Mouse (Mus musculus) frontal cortex, postnatal 14 days (tissue): Measurements from ENCODE around the gene Rbfox3.
A peak's percentile ranks its signal among the peaks of the same experiment; 100 is the strongest.

Experiments
- DNase-seq, 2 experiments: peaks; one replicate each; pipeline ENCODE4 v3.0.0; 2022; ENCODE audit warnings: low spot score in 2 of 2

Rbfox3 gene

DNA sequence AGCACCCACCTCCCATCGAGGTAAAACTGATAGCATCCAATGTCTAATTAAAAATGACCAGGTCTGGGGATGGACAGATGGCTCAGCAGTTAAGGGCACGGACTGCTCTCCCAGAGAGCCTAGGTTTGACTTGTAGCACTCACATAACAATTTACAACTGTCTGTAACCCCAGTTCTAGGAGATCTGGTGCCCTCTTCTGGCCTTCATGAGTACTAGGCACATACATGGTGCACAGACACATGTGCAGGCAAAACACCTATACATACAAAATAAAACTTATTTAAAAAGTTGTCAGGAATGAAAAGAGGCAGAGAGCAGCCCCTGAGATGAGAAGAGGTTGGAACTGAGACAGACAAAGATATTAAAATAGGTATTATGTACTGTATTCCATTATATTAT is 305.8 kb downstream of the Rbfox3 start:
- no peak for DNase-seq

DNA sequence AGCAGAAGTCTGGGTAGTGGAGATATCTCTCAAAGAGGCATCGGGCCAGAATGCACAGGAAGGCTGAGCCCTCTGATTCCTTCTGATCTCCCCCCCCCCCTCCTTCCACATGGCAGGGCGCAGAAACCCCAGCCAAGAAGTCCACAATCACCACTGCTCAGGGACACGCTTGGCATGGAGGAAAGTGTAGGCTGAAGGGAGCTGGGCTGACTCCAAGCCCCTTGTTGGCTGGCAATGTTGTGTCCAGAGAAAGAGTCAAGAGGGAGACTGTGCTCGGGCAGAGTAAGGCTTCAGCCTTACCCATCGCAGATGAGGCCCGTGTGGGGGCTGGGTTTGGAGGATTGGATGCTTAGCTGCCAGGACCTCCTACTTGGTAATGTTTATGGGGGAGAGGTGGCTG is 307.2 kb downstream of the Rbfox3 start:
- no peak for DNase-seq

DNA sequence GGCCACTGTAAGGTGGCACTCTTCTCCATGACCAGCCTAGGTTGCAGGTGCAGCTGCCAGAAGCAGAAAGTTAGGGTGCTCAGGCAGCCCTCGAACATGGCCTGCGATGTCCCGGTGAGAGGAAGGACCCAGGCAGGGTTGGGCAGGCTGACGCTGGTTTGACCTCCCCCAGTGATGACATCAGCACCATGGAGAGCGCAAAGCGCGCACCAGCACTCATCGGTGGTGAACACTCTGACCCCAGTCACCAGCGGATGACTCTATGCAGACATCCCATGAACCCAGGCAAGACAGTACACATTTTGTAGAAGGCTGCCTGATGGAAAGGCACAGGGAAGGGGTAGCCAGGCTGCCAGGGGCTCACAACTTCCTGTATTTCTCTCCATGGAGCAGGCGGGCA is 308.3 kb downstream of the Rbfox3 start:
- DNase-seq, result no peak

DNA sequence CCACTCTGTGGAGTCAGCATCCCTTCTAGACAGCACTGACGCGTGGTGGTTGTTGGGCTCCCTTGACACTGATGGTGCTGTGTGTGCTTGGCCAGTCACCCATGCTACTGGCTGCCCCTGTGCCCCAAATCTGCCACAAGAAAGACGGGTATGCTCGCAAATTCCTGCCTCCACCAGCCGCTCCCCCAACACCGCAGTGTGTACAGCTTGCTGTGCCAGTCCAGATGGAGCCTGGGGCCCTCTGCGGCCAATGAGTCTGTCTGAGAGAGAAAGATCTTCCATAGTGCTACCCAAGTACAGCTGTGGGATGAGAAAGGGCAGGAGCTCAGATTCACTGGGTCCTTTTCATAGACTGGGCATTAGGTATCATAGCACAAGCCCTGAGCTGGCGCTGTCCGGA is 309.9 kb downstream of the Rbfox3 start:
- DNase-seq, result no peak

DNA sequence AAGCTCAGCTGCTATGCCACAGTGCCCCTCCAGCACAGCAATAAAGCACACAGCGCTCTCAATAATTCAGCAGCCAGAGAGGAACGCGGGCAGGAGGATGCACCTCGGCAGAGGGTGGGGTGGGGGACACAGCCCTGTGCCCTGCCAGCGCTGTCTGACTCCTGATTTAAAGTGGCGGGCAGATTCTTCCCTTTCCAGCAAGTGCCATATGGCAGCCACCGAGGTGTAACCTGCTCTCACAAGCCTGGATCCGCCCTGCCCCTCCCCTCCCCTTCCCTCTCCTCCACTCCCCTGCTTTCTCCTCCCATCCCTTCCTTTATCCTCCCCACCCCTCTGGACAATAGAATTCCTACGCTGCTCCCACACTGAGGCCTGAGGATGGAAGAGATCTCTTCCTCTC is 311.2 kb downstream of the Rbfox3 start:
- DNase-seq, result no peak

DNA sequence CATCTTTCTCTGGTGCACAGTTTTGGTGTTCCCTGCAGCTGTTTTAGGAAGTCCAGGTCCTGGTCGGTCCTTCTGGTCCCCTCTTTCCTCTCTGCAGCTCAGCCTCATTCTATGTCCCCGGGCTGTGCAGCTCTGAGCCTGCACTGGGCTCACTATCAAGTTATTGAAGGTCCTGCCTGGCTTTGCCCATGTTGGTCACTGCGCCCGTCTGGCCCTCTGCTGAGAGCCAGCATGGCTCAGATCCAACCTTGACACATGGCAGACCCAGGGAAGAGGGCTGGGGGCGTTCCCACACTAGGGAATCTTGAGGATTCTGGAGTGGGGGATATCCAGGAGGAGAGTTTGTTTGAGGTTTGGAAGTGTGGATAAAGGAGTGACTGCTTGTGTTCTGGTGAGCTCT is 312.7 kb downstream of the Rbfox3 start:
- no peak for DNase-seq

DNA sequence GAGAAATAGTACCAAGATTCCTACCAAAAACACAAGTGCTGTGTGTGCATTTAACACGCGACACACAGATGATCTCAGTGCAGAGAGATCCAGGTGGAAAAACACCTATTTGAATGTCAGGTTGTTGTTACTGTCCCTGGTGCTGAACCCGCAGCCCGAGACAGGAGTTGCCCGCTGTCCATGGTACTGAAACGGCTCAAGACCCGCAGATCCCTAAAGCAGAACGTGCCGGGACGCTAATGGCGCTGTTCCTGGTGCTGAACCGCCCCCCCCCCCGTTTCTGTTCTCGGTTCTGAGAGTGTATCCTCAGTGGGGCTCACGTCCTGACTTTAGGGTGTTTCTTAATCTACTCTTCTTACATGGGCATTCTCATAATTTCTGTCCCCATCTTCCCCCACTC is 326.6 kb downstream of the Rbfox3 start:
- no peak for DNase-seq

DNA sequence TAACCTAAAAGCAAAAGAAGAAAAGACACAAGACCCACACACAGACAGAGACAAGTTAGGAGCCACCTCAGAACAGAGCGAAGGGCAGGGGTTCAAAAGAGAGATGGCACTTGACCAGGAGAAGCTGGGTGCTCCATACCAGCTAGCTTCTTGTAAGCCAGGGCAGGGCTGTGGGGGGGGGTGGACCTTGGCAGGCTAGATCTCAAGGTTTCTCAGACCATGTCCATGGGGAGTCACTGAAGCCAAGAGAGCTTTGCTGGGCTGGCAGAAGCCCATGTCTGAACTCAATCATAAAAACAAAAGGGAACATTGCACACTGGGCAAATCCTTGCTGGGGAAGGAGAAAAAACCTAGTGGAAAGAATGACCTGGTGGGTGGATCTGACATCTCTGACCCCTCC is 327.4 kb downstream of the Rbfox3 start:
- DNase-seq, result no peak

DNA sequence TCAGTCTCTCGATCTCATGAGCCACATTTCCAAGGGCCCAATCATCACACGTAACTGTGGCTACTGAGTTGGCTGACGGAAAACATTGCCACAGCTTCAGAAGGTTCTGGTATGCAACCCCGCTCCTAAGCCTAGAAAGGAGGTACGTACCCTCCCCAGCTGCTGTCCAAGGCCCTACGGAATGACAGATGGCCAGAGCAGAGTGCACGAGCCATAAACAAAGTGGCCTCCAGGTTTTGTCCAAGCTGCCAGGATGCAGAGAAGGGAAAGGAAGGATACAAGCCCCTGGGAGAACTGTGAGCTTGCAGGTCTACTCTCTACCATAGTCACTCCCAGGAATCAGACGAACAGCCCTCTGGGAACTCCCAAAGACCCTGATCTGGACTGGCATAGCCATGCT is 327.8 kb downstream of the Rbfox3 start:
- no peak for DNase-seq

DNA sequence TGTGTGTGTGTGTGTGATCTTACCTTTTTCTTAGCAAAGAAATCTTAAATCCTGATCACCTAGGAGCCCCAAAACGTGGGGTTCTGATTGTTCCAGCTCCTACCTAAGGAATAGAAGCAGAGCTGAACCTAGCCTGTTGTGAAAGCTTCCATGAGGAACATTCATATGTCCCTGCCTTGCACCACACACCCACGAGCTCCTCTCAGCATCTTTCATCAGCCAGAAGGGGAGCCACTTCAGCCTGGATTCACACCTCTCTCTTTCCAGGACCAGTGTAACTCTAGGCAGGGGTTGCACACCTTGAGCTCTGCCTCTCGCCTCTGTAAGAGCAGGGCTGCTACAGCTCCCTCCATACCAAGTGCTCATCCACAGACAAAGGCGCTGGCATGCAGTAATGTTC is 330.4 kb downstream of the Rbfox3 start:
- no peak for DNase-seq

DNA sequence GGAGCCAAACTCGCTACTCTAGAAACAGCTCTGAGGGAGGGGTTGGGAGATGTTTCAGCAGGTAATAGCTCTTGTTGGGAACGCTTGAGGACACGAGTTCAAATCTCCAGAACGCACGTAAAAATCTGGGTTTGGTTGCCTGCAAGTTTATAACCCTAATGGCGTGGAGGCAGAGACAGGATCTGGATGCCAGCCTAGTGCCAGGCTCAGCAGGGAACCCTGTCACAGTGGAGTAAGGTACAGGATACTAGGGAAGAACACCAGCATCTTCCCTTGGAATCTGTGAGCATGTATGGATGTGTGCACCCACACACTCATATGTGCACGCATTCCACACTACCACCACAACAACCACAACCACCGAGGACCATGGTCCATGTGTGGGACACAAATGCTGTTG is 331.8 kb downstream of the Rbfox3 start:
- no peak for DNase-seq

DNA sequence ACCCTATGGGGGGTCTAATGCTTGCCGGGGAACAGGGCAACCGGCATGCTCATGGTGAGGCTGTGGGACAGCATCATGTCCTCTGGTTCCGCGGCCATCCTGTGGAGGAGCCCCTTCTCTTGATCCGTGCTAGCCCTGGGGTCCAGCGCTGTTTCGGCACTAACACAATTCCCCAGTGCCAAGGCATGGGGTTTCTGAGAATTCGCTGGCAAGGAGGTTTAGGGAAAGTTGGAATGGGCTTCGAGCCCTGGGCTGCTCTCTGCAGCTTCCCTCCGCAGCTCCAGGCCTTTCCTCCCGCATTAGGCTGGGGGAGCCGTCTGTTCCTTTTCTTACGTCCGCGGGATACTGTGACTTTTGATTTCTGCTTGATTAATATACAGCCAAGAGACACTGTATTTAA is 334.1 kb downstream of the Rbfox3 start:
- no peak for DNase-seq

DNA sequence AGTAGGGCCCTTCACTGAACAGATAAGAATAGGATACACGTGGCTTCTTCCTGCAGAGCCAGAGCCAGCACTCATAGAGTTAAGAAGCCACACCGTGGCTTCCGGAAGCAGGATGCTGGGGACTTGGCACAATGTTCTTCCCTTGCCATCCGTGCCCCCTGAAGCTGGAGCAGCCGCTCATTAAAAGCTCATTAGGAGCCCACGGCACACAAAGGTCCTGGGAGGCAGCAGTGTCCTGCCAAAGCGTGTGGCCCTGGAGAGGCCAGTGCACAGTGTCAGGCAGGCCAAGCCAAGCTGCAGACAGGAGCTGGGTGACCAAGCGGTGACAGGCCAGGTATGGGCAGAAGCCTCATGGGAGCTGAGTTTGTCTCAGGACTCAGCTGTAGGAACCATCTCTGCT is 334.8 kb downstream of the Rbfox3 start:
- DNase-seq, result no peak

DNA sequence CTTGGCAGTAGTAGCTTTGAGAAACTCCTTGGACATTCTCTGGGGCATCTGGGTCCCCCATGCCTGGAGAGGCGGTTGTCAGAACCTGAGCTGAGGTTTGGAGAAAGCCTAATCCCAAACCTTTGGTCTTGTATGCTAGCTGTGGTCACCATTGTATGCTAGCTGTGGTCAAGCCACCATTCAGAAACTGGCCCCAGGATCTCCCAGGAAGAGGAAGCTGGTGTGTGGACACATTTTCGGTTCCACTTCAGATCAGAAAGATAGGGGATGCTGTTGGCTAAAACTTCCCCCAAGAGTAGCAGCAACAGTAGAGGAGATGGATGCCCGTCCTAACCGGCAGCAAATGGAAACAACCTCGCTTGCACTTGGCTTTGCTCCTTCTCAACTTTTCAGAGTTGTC is 337.0 kb downstream of the Rbfox3 start:
- no peak for DNase-seq

DNA sequence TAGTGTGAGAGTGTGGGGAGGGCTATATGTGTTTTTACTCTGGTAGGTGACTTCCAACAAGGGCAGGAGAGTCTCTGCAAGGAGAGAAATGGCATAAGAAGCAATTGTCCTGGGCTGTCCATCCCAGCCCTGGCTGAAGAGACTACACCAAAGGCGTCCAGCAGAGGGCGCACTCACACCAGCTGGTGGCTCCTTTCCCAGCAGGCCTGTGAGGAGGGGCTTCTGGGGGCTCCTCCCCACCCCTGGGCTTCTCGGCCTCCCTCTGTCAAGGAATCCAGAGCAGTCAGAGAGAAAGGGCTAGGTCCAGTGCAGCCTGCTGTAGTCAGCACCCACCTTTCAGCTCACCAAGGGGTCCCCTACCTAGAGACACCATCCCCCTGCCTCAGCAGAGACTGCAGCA is 337.8 kb downstream of the Rbfox3 start:
- peak; percentile 29 to 52 for DNase-seq

DNA sequence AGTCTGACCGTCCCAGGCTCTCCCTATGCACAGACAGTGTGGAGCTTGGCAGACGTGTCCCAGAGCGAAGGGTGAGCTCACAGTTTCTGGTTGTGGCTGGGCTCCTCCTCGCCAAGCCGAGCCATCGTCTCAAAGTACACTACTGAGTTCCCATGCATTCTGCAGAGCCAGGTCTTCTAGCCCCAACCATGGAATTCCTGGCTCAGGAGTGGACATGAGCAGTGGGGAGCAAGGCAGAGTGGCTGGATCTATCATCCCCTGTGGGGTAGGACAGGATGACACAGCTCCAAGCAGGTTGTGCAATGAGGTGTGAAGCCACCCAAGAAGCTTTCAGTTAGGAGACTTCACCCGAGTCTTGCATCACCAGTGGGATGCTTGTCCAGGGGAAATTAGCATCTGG is 338.4 kb downstream of the Rbfox3 start:
- DNase-seq, result no peak

DNA sequence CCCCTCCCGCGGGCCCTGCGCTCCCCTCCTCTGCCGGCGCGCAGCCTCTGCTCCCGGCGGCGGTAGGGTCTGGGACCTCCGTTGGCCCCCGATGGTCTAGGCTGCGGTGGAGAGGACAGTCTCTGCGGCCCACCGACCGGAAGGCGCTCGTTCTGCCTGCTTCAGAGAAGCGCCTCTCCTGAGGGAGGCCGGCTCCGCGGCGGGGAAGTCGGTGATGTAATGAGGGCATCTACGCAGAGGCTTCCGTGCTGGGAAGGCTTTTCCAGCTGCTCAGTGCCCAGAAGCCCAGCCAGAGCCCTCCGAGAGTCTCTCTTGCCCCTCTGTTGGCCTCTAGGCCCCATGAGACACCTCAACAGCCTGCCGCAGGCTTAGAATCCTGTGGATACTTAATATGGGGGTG is 341.2 kb downstream of the Rbfox3 start:
- DNase-seq, result no peak

DNA sequence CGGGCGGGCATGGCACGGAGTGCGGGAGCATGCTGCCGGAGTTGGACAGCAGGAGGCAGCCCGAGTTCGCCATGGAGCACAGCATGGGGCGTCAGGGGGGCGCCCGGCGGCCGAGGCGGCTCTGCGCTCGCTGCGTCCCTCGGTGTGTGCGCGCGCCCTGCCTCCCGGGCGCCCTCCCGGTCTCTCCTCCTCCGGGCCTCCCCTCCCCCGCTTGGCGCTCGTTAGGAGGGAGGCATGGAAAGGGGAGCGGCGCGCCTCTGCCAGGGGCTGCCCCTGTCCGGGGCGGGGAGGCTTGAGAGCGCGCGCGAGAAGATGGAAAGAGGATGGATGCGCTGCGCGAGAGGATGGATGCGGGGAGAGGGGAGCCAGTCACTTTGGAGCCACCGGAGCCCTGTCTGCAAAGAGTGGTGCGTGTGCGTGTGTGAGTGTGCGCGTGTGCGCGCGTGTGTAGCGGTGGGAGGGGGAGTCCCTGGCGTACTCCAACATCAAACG is 341.8 kb downstream of the Rbfox3 start:
- DNase-seq, result peak in 1 of 2 experiments; percentile 35

DNA sequence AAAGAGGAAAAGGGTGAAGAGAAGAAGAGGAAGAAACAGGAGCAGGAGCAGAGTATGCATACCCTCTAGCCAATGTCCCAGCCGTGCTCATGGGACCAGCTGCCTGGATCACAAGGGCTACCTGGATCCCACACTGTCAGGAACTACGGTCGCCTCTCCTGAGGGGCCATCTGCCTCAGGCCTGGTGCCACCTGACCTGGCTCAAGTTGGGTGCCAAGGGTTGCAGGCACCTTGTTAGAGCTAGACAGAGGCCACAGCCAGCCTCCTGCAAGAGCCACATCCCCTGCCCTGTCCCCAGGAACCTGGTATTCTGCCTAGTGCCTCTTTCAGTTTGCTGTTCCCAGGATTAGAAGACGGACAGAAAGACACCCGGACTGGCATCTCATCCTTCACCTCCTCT is 347.5 kb downstream of the Rbfox3 start:
- DNase-seq, result no peak

DNA sequence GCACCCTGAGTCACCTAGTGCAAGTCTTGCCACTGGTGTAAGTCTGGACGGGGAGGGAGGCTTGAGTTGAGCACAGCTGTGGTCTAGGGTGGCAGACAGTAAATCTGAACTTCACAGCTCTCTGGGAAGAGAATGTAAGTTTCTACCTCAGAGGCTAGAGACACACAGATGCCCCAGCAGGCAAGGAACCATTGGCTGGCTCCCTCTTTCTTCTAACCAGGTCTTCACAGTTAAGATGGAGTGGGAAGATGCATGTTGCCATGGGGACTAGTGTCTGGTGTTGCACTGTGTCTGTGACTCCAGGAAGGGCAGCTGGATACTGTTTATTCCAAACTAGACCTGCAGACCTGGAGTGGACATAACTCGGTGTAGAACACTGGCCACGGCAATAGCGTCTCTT is 348.6 kb downstream of the Rbfox3 start:
- no peak for DNase-seq

DNA sequence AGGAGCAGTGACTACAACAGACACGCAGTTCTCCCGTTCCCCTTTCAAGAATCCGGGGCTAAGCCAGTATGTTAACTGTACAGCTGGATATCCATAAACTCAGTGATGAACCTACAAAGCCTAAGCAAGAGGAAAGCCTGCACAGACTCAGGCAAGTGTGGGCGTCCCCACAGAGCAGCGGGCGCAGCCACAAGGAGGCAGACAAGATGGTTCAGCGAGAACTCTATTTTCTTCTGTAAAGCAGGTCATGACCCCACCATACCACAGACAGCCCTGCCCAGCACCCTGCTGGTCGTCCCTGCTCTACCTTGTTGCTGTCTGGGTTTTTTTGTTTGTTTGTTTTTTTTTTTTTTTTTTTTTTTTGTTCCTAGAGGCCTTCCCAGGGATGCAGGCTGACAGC is 353.2 kb downstream of the Rbfox3 start:
- no peak for DNase-seq

DNA sequence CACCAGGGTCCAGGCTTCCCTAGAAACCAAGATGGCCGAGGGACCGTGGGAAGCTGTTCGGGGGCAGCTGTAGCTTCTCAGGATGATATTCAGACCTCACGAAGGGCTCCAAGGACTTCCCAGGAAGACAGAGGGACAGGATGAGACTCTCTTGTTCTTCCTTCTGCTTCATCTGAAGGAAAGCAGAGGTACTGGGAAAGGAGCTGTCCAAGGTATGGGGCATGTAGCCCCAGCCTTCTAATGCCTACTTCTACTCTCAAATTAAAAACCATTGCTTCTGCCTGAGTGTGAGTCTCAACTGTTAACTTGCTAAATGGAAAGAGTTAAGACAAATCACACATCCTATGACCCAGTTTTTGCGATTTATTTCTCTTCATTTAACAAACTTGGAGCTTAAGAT is 355.8 kb downstream of the Rbfox3 start:
- DNase-seq, result no peak

DNA sequence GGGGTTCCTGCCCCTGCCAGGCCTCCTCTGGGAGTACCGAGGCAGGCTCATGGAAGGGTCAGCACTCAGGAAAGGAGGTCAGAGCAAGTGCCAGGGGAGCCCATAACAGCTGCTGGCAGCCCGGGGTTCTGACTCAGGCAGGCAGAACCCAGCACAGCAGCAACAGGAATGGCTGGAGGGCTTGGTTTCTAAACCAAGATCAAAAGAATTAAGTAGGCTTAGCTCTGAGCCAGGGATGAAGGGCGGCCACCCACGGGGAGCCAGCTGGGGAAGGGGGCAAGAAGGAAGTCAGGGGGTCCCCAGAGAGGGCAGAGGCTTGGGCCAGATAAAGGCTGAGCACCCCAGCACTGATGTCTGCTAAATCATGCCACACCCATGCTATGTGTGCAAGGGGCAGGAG is 356.9 kb downstream of the Rbfox3 start:
- no peak for DNase-seq

DNA sequence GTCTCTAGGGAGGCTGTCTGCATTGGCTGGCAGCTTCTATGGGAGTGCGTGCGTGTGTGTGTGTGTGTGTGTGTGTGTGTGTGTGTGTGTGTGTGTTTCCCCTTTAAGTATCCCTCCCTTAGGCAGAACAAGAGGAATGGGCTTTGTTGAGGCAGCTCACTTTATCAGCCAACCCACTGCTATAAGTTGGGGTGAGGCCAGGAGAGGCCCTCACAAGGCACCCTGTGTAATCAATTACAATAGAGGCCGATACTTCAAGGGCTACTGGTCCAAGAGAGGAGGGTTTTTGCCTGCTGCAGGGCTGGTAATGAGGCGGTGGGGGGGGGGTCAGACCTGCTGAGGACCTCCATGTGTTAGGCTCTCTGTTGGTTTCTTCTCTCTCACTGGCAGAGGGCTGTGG is 357.5 kb downstream of the Rbfox3 start:
- no peak for DNase-seq

DNA sequence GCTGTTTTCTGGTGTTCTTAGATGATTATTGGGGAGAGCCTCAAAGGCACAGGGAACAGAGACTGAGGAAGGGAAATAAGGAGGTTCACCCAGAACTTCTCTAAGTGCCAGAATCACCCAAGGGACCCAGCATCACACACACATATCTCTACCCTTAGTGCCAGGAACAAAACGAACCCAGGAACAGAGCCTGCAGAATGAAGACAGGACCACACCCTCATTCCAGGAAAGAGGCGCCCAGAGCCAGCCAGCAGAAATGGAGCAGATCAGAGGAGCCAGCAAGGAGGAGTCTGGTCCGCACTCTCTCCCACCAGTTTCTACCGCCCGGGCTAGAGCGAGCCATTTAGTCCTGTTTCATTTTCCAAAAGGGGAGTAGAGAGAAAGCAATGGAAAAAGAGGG is 358.4 kb downstream of the Rbfox3 start:
- no peak for DNase-seq
